Mouse (Mus musculus): ENCODE results near the gene Nkiras1. TPM values are rescaled to one million over a fixed set of nuclear protein-coding genes. Genes with fewer than 3 reads are reported as not detected.
A peak's percentile ranks its signal among the peaks of the same experiment; 100 is the strongest.
"Not testable (repeated sequence)": the region's sequence is repeated elsewhere in the genome, so short reads cannot be mapped to it uniquely, and the experiment has no call there.

The Nkiras1 gene
- polyA plus RNA-seq (2012; ENCODE audit: insufficient read depth, insufficient read length, missing spikeins) = 49.4 and 60.7 TPM in 2 replicates

- Histone ChIP-seq H3K4me1 (ENCODE audit: control insufficient read depth, insufficient read depth, insufficient read length, low read length) (peaks cover 3% of the 10 kb centered on the region; the same call in 1 of the 2 replicates), H3K27ac (replicated peaks; ENCODE audit: low read depth, low read length) (peak within 1 kb of the TSS; percentile 94), H3K4me3 (ENCODE audit: insufficient read depth, low read depth, low read length) (peak within 1 kb of the TSS; percentile 85)
Measured at GRCm38 (mm10) chr14:18270529-18271441, at the start of gene Nkiras1, which contains the start of gene Rpl15. Gene Nkiras1 (plus strand): TSS chr14:18271136. Gene Rpl15 (minus strand): TSS chr14:18271391.

- Histone ChIP-seq H3K4me1 (ENCODE audit: control insufficient read depth, insufficient read depth, insufficient read length, low read length) (peaks cover 2% of the 10 kb centered on the region; the same call in 1 of the 2 replicates), H3K4me3 (ENCODE audit: insufficient read depth, low read depth, low read length) (no peak overlapping the region), H3K27ac (replicated peaks; ENCODE audit: low read depth, low read length) (no peak overlapping the region)
Measured at GRCm38 (mm10) chr14:18221977-18222376, 49.0 kb upstream of the Nkiras1 start.

GRCm38 (mm10) chr14:18225431-18225830, 45.5 kb upstream of the Nkiras1 start:
- H3K4me1 ChIP-seq (ENCODE audit: control insufficient read depth, insufficient read depth, insufficient read length, low read length); H3K27ac ChIP-seq (replicated peaks; ENCODE audit: low read depth, low read length); H3K4me3 ChIP-seq (ENCODE audit: insufficient read depth, low read depth, low read length): not testable (repeated sequence)

- H3K4me1 ChIP-seq (ENCODE audit: control insufficient read depth, insufficient read depth, insufficient read length, low read length); H3K4me3 ChIP-seq (ENCODE audit: insufficient read depth, low read depth, low read length); H3K27ac ChIP-seq (replicated peaks; ENCODE audit: low read depth, low read length): not testable (repeated sequence)
Measured at GRCm38 (mm10) chr14:18226181-18226580, 44.8 kb upstream of the Nkiras1 start.

GRCm38 (mm10) chr14:18229751-18230150, 41.2 kb upstream of the Nkiras1 start:
- H3K4me1 ChIP-seq (ENCODE audit: control insufficient read depth, insufficient read depth, insufficient read length, low read length) = peaks cover 12% of the 10 kb centered on the region; the same call in 1 of the 2 replicates

GRCm38 (mm10) chr14:18231866-18232265, 39.1 kb upstream of the Nkiras1 start:
- not testable (repeated sequence) for H3K4me3 ChIP-seq (ENCODE audit: insufficient read depth, low read depth, low read length); H3K27ac ChIP-seq (replicated peaks; ENCODE audit: low read depth, low read length)
- peaks cover 16% of the 10 kb centered on the region for H3K4me1 ChIP-seq (ENCODE audit: control insufficient read depth, insufficient read depth, insufficient read length, low read length)

More at GRCm38 (mm10) chr14:18229751-18230150, 41.2 kb upstream of the Nkiras1 start:
- H3K4me3 ChIP-seq (ENCODE audit: insufficient read depth, low read depth, low read length); H3K27ac ChIP-seq (replicated peaks; ENCODE audit: low read depth, low read length): not testable (repeated sequence)

- no peak overlapping the region for H3K27ac ChIP-seq (replicated peaks; ENCODE audit: low read depth, low read length)
- no peak overlapping the region for H3K4me3 ChIP-seq (ENCODE audit: insufficient read depth, low read depth, low read length)
- H3K4me1 ChIP-seq (ENCODE audit: control insufficient read depth, insufficient read depth, insufficient read length, low read length) = peaks cover 16% of the 10 kb centered on the region
Measured at GRCm38 (mm10) chr14:18233076-18233475, 37.9 kb upstream of the Nkiras1 start.

GRCm38 (mm10) chr14:18233981-18234960, 36.7 kb upstream of the Nkiras1 start:
- H3K4me1 ChIP-seq (ENCODE audit: control insufficient read depth, insufficient read depth, insufficient read length, low read length) = peaks cover 16% of the 10 kb centered on the region
- peak overlapping the region; percentile 50 for H3K27ac ChIP-seq (replicated peaks; ENCODE audit: low read depth, low read length)
- H3K4me3 ChIP-seq (ENCODE audit: insufficient read depth, low read depth, low read length) = no peak overlapping the region

- not testable (repeated sequence) for H3K27ac ChIP-seq (replicated peaks; ENCODE audit: low read depth, low read length); H3K4me3 ChIP-seq (ENCODE audit: insufficient read depth, low read depth, low read length)
- H3K4me1 ChIP-seq (ENCODE audit: control insufficient read depth, insufficient read depth, insufficient read length, low read length) = peaks cover 16% of the 10 kb centered on the region
Measured at GRCm38 (mm10) chr14:18236496-18237235, 34.3 kb upstream of the Nkiras1 start.

GRCm38 (mm10) chr14:18237381-18237780, 33.6 kb upstream of the Nkiras1 start:
- H3K4me1 ChIP-seq (ENCODE audit: control insufficient read depth, insufficient read depth, insufficient read length, low read length) = peaks cover 16% of the 10 kb centered on the region
- peak overlapping the region; percentile 28; the same call in 1 of the 2 replicates for H3K4me3 ChIP-seq (ENCODE audit: insufficient read depth, low read depth, low read length)
- H3K27ac ChIP-seq (replicated peaks; ENCODE audit: low read depth, low read length) = peak overlapping the region; percentile 60

- H3K27ac ChIP-seq (replicated peaks; ENCODE audit: low read depth, low read length) = peak overlapping the region; percentile 99
- peak overlapping the region; percentile 86 for H3K4me3 ChIP-seq (ENCODE audit: insufficient read depth, low read depth, low read length)
Measured at GRCm38 (mm10) chr14:18238131-18238749, 32.7 kb upstream of the Nkiras1 start.

GRCm38 (mm10) chr14:18238750-18239731, 31.9 kb upstream of the Nkiras1 start, which contains the start of gene Nr1d2:
Gene Nr1d2 (minus strand): TSS chr14:18239127.
- H3K27ac ChIP-seq (replicated peaks; ENCODE audit: low read depth, low read length) = peak within 1 kb of the TSS; percentile 99
- H3K4me3 ChIP-seq (ENCODE audit: insufficient read depth, low read depth, low read length) = peak within 1 kb of the TSS; percentile 86
- H3K4me1 ChIP-seq (ENCODE audit: control insufficient read depth, insufficient read depth, insufficient read length, low read length) = peaks cover 9% of the 10 kb centered on the region

More at GRCm38 (mm10) chr14:18238131-18238749, 32.7 kb upstream of the Nkiras1 start:
- H3K4me1 ChIP-seq (ENCODE audit: control insufficient read depth, insufficient read depth, insufficient read length, low read length) = peaks cover 12% of the 10 kb centered on the region

GRCm38 (mm10) chr14:18240132-18240531, 30.8 kb upstream of the Nkiras1 start:
- H3K27ac ChIP-seq (replicated peaks; ENCODE audit: low read depth, low read length) = no peak overlapping the region
- no peak overlapping the region for H3K4me3 ChIP-seq (ENCODE audit: insufficient read depth, low read depth, low read length)
- peaks cover 2% of the 10 kb centered on the region; the same call in 1 of the 2 replicates for H3K4me1 ChIP-seq (ENCODE audit: control insufficient read depth, insufficient read depth, insufficient read length, low read length)
